Mouse (Mus musculus): ENCODE data around the gene Agl. TPM values are rescaled to one million over a fixed set of nuclear protein-coding genes. Genes with fewer than 3 reads are reported as not detected.
"Not testable (repeated sequence)": the region's sequence is repeated elsewhere in the genome, so short reads cannot be mapped to it uniquely, and the experiment has no call there.

The Agl gene
- polyA plus RNA-seq, 1 experiment: 8.9 TPM

DNA sequence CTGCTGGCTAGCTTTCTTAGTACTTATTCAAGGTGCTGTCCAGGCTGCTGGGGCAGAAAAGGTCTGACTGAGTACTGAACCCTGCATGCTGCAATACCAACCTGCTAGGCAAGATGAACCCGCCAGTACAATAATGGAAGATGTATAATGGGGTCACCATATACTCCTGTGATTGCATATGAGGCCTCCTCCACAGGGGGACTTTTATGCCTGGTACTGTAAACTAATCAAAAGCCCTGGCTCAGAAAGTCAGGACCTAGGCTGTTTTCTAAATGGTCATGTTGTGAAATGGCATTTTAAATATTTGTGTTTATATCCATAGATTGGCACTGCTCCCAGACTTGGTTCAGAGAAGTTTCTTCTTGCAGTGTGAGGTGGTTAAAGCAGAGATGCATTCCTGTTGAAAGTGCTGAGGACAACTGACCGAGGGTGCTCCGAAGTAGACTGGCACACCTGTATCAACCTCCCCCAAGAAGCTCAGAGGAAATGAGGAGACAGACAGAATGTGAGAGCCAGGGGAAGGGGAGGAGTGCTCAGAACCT, 8.8 kb upstream of the Agl start:
- Histone ChIP-seq H3K27ac (ENCODE audit: control insufficient read depth, insufficient read depth, low read length) (no peak overlapping the region), H3K36me3 (ENCODE audit: control insufficient read depth, insufficient read depth, low read length) (no peaks in the 10 kb centered on the region), H3K27me3 (ENCODE audit: control insufficient read depth, insufficient read depth, low read length) (no peaks in the 10 kb centered on the region), H3K4me1 (replicated peaks; ENCODE audit: control insufficient read depth, insufficient read depth, low read length) (no peaks in the 10 kb centered on the region), H3K4me3 (ENCODE audit: control insufficient read depth, insufficient read depth, low read length) (no peak overlapping the region)
- no peak for TF ChIP-seq POLR2A (IDR thresholded peaks at IDR 0.05; ENCODE audit: control insufficient read depth, extremely low read depth, insufficient read depth, low read length, poor library complexity)
- TF ChIP-seq CTCF (IDR thresholded peaks at IDR 0.05; ENCODE audit: borderline replicate concordance, control insufficient read depth, extremely low read depth, insufficient read depth, low read length, poor library complexity): no peak
- DNase-seq: no peak
- 92% methylated on average over 3 of the region's 3 CpGs for WGBS

DNA sequence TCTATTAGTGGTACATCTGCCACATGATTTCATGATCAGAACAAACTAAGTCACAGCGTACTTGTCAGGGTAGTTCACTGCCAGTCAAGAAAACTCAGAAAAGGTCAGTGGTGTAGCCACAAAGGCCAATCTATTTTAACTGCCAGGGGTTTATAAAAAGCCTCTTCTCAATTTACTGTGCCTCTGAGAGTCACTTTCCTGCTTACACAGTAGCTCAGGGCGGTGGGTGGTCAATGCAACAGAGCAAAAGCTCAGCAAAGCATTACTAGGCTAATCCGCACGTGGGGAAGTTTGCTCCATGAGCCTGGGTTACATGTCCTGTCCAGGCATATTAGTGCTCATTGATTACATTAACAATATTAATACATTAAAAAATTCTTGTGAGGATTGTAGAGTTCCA, 8.0 kb upstream of the Agl start:
- DNase-seq: no peak
- no peaks in the 10 kb centered on the region for H3K27me3 ChIP-seq (ENCODE audit: control insufficient read depth, insufficient read depth, low read length)
- no peak for TF ChIP-seq POLR2A (IDR thresholded peaks at IDR 0.05; ENCODE audit: control insufficient read depth, extremely low read depth, insufficient read depth, low read length, poor library complexity)
- no peak for TF ChIP-seq CTCF (IDR thresholded peaks at IDR 0.05; ENCODE audit: borderline replicate concordance, control insufficient read depth, extremely low read depth, insufficient read depth, low read length, poor library complexity)
- H3K4me1 ChIP-seq (replicated peaks; ENCODE audit: control insufficient read depth, insufficient read depth, low read length): no peaks in the 10 kb centered on the region
- H3K27ac ChIP-seq (ENCODE audit: control insufficient read depth, insufficient read depth, low read length): no peak overlapping the region
- H3K4me3 ChIP-seq (ENCODE audit: control insufficient read depth, insufficient read depth, low read length): no peak overlapping the region
- no peaks in the 10 kb centered on the region for H3K36me3 ChIP-seq (ENCODE audit: control insufficient read depth, insufficient read depth, low read length)
- WGBS: 97% methylated on average over 4 of the region's 4 CpGs

DNA sequence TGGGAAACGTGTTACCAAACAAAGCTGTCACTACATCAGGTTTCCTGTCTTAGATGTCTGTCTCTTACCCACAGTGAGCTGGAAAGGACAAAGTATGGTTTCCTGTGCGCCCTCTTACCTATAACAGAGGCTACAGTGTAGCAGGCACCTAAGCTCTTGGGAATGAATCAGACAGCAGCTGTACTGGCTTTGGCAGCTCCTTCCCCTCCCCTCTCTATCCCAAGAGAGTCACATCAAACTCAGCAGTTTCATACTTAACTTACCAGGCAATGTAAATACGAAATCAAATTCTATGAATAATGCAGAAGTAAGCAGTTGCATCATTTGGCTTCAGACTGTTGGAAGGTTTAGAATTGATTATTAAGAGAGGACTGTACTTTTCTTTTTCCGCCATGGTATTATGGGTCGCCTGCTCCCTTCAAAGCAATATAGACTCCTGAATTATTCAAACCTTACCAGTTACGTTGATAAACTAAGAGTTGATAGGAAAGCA, 7.4 kb upstream of the Agl start:
- 62% methylated on average over 6 of the region's 6 CpGs for WGBS

DNA sequence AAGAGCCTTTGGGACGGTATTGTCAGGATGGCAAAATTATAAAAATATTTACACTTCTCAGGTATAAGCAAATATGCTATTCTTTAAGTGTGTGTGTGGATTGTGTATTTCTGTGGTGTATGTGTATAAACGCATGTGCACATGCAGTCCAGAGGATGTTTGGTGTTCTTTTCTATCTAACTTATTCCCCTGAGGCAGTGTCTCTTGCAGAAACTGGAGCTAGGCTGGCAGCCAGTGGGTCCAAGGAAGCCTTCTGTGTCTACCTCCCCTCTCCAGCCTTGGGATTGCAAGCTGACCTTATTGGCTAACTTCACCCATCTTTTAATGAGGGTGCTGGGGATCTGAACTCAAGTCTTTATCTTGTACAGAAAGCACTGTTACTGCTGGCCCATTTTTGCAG, 5.0 kb upstream of the Agl start:
- 99% methylated on average over 2 of the region's 2 CpGs for WGBS
- peaks cover 4% of the 10 kb centered on the region for H3K4me1 ChIP-seq (replicated peaks; ENCODE audit: control insufficient read depth, insufficient read depth, low read length)
- H3K27me3 ChIP-seq (ENCODE audit: control insufficient read depth, insufficient read depth, low read length): no peaks in the 10 kb centered on the region
- TF ChIP-seq POLR2A (IDR thresholded peaks at IDR 0.05; ENCODE audit: control insufficient read depth, extremely low read depth, insufficient read depth, low read length, poor library complexity) (no peak), CTCF (IDR thresholded peaks at IDR 0.05; ENCODE audit: borderline replicate concordance, control insufficient read depth, extremely low read depth, insufficient read depth, low read length, poor library complexity) (no peak)
- no peak for DNase-seq
- H3K4me3 ChIP-seq (ENCODE audit: control insufficient read depth, insufficient read depth, low read length): no peak overlapping the region
- H3K36me3 ChIP-seq (ENCODE audit: control insufficient read depth, insufficient read depth, low read length): no peaks in the 10 kb centered on the region
- no peak overlapping the region for H3K27ac ChIP-seq (ENCODE audit: control insufficient read depth, insufficient read depth, low read length)

More for the DNA sequence above, 7.4 kb upstream of the Agl start:
- H3K36me3 ChIP-seq (ENCODE audit: control insufficient read depth, insufficient read depth, low read length): no peaks in the 10 kb centered on the region
- no peaks in the 10 kb centered on the region for H3K4me1 ChIP-seq (replicated peaks; ENCODE audit: control insufficient read depth, insufficient read depth, low read length)
- H3K4me3 ChIP-seq (ENCODE audit: control insufficient read depth, insufficient read depth, low read length): no peak overlapping the region
- DNase-seq: no peak
- H3K27me3 ChIP-seq (ENCODE audit: control insufficient read depth, insufficient read depth, low read length): no peaks in the 10 kb centered on the region
- TF ChIP-seq POLR2A (IDR thresholded peaks at IDR 0.05; ENCODE audit: control insufficient read depth, extremely low read depth, insufficient read depth, low read length, poor library complexity) (no peak), CTCF (IDR thresholded peaks at IDR 0.05; ENCODE audit: borderline replicate concordance, control insufficient read depth, extremely low read depth, insufficient read depth, low read length, poor library complexity) (no peak)
- no peak overlapping the region for H3K27ac ChIP-seq (ENCODE audit: control insufficient read depth, insufficient read depth, low read length)

DNA sequence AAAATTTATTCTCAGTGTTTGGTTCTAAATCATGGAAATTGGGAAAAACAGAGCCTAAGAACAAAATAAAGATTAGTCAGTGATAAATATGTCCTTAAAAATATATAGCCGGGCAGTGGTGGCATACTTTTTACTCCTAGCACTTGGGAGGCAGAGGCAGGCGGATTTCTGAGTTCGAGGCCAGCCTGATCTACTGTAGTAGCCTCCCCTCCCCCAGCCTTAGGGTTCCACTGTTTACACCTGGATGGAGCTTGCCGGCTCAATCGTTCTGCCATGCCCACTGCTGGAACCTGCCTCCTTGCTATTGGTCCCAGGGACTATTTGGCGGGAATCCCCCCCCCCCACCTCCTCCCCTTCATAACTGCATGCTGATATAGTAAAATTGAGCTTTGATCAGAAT, 2.4 kb upstream of the Agl start:
- WGBS: 95% methylated on average over 6 of the region's 6 CpGs
- not testable (repeated sequence) for H3K27me3 ChIP-seq (ENCODE audit: control insufficient read depth, insufficient read depth, low read length); H3K27ac ChIP-seq (ENCODE audit: control insufficient read depth, insufficient read depth, low read length); H3K4me3 ChIP-seq (ENCODE audit: control insufficient read depth, insufficient read depth, low read length); DNase-seq; H3K4me1 ChIP-seq (replicated peaks; ENCODE audit: control insufficient read depth, insufficient read depth, low read length); H3K36me3 ChIP-seq (ENCODE audit: control insufficient read depth, insufficient read depth, low read length)

DNA sequence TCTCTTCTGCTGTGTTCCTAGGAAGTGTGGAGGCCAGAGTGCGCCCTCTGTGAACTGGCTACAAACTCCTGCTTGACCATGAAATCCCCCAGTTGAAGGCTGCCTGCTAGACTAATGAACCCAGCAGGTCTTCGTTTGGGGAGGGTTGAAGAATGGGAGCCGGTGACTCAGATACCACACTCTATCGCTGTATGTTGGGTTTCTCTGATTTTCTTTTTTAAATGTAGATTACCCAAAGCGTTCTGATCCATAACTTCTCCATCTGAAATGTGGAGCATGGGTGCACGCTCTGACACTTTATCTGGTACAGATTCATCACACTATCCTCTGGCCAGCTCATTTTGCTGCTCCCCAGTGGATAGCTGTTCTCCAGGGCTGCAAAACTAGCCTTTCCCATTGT, 1.3 kb upstream of the Agl start:
- no peak for TF ChIP-seq POLR2A (IDR thresholded peaks at IDR 0.05; ENCODE audit: control insufficient read depth, extremely low read depth, insufficient read depth, low read length, poor library complexity)
- 97% methylated on average over 6 of the region's 6 CpGs for WGBS
- H3K4me1 ChIP-seq (replicated peaks; ENCODE audit: control insufficient read depth, insufficient read depth, low read length): peaks cover 7% of the 10 kb centered on the region
- no peak for DNase-seq
- H3K27me3 ChIP-seq (ENCODE audit: control insufficient read depth, insufficient read depth, low read length): no peaks in the 10 kb centered on the region
- H3K27ac ChIP-seq (ENCODE audit: control insufficient read depth, insufficient read depth, low read length): no peak overlapping the region
- H3K4me3 ChIP-seq (ENCODE audit: control insufficient read depth, insufficient read depth, low read length): no peak overlapping the region
- H3K36me3 ChIP-seq (ENCODE audit: control insufficient read depth, insufficient read depth, low read length): no peaks in the 10 kb centered on the region

DNA sequence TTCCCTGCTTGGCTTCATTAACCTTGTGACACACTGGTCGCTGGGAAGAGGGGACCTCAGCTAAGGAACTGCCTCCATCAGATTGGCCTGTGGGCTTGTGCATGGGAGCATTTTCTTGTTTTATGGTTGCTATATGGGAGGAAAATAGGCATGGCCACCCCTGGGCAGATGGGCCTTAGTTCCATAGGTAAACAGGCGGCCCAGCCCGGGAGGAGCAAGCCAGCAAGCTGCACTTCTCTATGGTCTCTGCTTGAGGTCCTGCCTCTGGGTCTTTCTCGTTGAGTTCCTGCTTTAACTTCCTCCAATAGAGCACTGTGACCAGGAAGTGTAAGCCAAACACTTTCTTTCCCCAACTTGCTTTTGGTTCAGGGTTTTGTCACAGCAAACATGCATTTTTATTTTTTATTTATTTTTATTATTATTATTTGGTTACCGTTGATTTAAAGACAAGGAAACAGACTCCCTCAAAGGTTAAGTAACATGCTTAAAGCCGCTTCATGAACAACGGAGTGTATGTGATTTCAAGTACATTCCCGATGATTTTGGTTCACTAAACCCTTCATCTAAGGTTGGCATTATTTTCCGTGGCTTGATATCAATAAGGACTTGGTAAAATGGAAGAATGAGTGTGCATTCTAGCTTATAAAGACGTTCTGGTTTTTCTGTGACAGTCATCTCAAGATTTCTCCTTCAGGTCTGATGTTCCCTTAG, 696 bp upstream of the Agl start:
- H3K4me1 ChIP-seq (replicated peaks; ENCODE audit: control insufficient read depth, insufficient read depth, low read length): peaks cover 7% of the 10 kb centered on the region
- 0 out of 2 replicates have a peak overlapping the region, but pooled peaks have one; percentile 17 for H3K27ac ChIP-seq (ENCODE audit: control insufficient read depth, insufficient read depth, low read length)
- WGBS: 58% methylated on average over 10 of the region's 10 CpGs
- H3K27me3 ChIP-seq (ENCODE audit: control insufficient read depth, insufficient read depth, low read length): no peaks in the 10 kb centered on the region
- TF ChIP-seq CTCF (IDR thresholded peaks at IDR 0.05; ENCODE audit: borderline replicate concordance, control insufficient read depth, extremely low read depth, insufficient read depth, low read length, poor library complexity): no peak
- TF ChIP-seq POLR2A (IDR thresholded peaks at IDR 0.05; ENCODE audit: control insufficient read depth, extremely low read depth, insufficient read depth, low read length, poor library complexity): no peak
- no peak for DNase-seq
- peak overlapping the region; percentile 74 for H3K4me3 ChIP-seq (ENCODE audit: control insufficient read depth, insufficient read depth, low read length)
- no peaks in the 10 kb centered on the region for H3K36me3 ChIP-seq (ENCODE audit: control insufficient read depth, insufficient read depth, low read length)

All from thymus, adult 2 months (tissue).